Mouse (Mus musculus) ES-Bruce4 (cell line): Measurements from ENCODE around the gene Cul9.

Source experiments
- CTCF ChIP-seq: IDR thresholded peaks from one replicate; pipeline ENCODE4 v1.8.1; 2011; ENCODE audit warnings: low read depth, low read length
- EP300 ChIP-seq: IDR thresholded peaks from 2 replicates; pipeline ENCODE4 v1.6.1; 2011; ENCODE audit warnings: low read depth, low read length; ENCODE audit not compliant: insufficient read depth
- POLR2A ChIP-seq: IDR thresholded peaks from one replicate; pipeline ENCODE4 v1.8.1; 2011; ENCODE audit warnings: low read length; ENCODE audit not compliant: insufficient read depth

DNA sequence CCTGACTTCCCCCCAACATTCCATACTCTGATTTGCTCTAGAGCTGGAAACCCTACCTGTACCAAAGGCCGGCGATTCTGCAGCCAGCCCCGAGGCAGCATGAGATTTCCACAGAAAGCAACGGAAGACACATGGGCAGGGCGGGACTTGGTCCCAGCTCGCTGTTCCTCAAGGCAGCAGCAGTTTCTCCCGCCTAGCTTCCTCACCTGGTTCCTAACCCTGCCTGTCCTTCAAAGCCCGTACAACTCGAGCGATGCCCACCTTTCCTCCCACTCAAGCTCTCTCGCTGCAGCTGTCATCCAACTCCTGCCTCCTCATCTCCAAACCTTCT, 8.4 kb upstream of the Cul9 start:
- TF ChIP-seq CTCF, result no peak
- TF ChIP-seq POLR2A, result no peak
- no peak for TF ChIP-seq EP300
